ENCODE assay signal across 7 mouse cellular contexts in the genomic region with DNA sequence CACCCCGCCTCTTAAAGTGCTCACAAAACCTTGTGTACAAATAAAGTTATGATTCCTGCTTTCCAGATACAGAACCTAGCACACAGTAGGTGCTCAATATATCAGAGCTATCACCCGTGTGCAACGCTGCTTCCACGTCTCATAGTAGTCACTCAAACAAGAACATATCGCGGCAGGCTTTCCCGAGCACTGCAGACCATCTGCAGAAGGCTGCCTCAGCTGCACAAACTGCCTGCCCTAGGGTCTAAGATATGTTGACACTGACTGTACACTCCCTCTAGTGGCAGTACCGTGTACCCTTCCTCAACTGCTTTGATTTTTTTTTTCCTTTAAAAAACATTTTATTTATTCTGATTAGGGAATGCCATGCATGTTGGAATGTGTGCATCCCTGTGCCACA. TPM values are rescaled to one million over a fixed set of nuclear protein-coding genes. Genes with fewer than 3 reads are reported as not detected.
DNase-seq lines count a peak whose midpoint lies in the region; ATAC-seq and TF ChIP-seq lines count a peak whose summit lies in the region.

No protein-coding gene starts in this region.

- 43% methylated on average over 8 of the region's 8 CpGs for WGBS in forebrain, embryonic 13.5 days

- no peaks in the 10 kb centered on the region for H3K9me3 ChIP-seq in forebrain, embryonic 13.5 days (replicated peaks)

- ATAC-seq in forebrain, embryonic 13.5 days, result peak; percentile 57
- ATAC-seq in megakaryocyte progenitor cell, adult 5-6 weeks (replicated peaks; ENCODE audit: poor library complexity), result peak; percentile 90

- H3K4me3 ChIP-seq in left cerebral cortex, adult 2 months, result no peak overlapping the region
- no peak overlapping the region for H3K4me3 ChIP-seq in forebrain, embryonic 13.5 days

- intact Hi-C loops in left cerebral cortex, adult 2 months (cut with DNase I), result loop anchor here (1.0 to 2.0 kb wide), 2 partner anchors 24 to 40 kb away; partner anchors contain the start of gene Arntl

- no peak overlapping the region for H3K9ac ChIP-seq in forebrain, embryonic 13.5 days

- no peaks in the 10 kb centered on the region for H3K36me3 ChIP-seq in forebrain, embryonic 13.5 days (ENCODE audit: poor library complexity, severe bottlenecking)

- H3K27ac ChIP-seq in left cerebral cortex, adult 2 months, result peak overlapping the region; percentile 47
- H3K27ac ChIP-seq in forebrain, embryonic 13.5 days, result no peak overlapping the region

- H3K4me1 ChIP-seq in forebrain, embryonic 13.5 days, result no peaks in the 10 kb centered on the region

- no peak overlapping the region for H3K4me2 ChIP-seq in forebrain, embryonic 13.5 days

- H3K27me3 ChIP-seq in forebrain, embryonic 13.5 days, result no peaks in the 10 kb centered on the region

- DNase-seq in left cerebral cortex, adult 2 months (ENCODE audit: extremely low spot score in 1 of 2, low spot score in 2 of 2), result no peak
- DNase-seq in left cerebral cortex, adult 11 months (ENCODE audit: low spot score), result no peak
- DNase-seq in R1 (ENCODE audit: low read depth, low spot score), result peak; percentile 81
- DNase-seq in kidney, adult 9 months, result peak; percentile 60
- no peak for DNase-seq in frontal cortex, postnatal 10 days (ENCODE audit: low spot score in 2 of 2)

- peak; percentile 78 for TF ChIP-seq CTCF in left cerebral cortex, adult 2 months (IDR thresholded peaks at IDR 0.05)

RNA-seq across cellular contexts. Expression of gene Arntl, which starts 40.2 kb away (rescaled TPM):
- 10 to 100 TPM; 41.6 to 50.4 TPM for total RNA-seq in left cerebral cortex, adult 2 months (2021)
- polyA plus RNA-seq in forebrain, embryonic 13.5 days (2015; fragmentation: Nextera tagmentation; extraction: Ambion mirVana), result 9.5 and 10.1 TPM in 2 replicates
- 7.0 and 10.0 TPM in 2 replicates for total RNA-seq in megakaryocyte progenitor cell, adult 5-6 weeks (2015)
- 10.9 and 11.4 TPM in 2 replicates for total RNA-seq in megakaryocyte progenitor cell, adult 5-6 weeks (2017)

Comparison
In these comparisons a context has a peak if more than half of its experiments do, and no peak if none do; other contexts are left out.
1. DNase-seq: peak in R1 (single experiment) and kidney, adult 9 months (single experiment); none in left cerebral cortex, adult 2 months (0 of 2), left cerebral cortex, adult 11 months (single experiment) and frontal cortex, postnatal 10 days (0 of 2).